Mouse (Mus musculus): ENCODE measurements around the gene Tmem119. TPM values are rescaled to one million over a fixed set of nuclear protein-coding genes. Genes with fewer than 3 reads are reported as not detected.
"Not testable (repeated sequence)": the region's sequence is repeated elsewhere in the genome, so short reads cannot be mapped to it uniquely, and the experiment has no call there.

Gene Tmem119
- polyA plus RNA-seq, 1 experiment from 2014 or later, result 4.0 TPM

DNA sequence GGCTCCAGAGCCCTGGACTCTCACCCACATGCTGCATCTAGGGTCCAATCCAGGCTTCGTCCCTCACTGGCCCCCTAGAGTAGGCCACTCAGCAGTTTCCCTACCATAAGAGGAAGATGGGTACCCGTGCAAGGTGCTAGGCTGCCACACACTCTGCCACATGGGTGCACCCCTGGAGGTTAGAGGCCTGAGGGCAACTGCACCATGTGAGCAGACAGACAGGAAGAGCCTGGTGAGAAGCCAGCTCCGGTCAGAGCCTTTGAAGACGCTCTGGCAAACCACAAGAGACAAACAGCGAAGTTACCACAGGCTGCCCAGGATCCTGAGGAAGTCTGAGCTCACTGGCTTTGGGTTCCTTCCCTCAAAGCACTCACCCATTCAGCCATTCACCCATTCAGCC lies 13.3 kb downstream of the Tmem119 start:
- Histone ChIP-seq H3K4me3 (replicated peaks) (no peak overlapping the region), H3K36me3 (replicated peaks) (no peaks in the 10 kb centered on the region), H3K9ac (no peak overlapping the region), H3K27me3 (peaks cover 16% of the 10 kb centered on the region), H3K4me2 (no peak overlapping the region), H3K9me3 (replicated peaks) (no peaks in the 10 kb centered on the region), H3K4me1 (replicated peaks) (peaks cover 25% of the 10 kb centered on the region), H3K27ac (replicated peaks) (no peak overlapping the region)
- ATAC-seq (ENCODE audit: insufficient read depth), result no peak
- WGBS (ENCODE audit: insufficient replicate concordance), result 21% methylated on average over 5 of the region's 5 CpGs

DNA sequence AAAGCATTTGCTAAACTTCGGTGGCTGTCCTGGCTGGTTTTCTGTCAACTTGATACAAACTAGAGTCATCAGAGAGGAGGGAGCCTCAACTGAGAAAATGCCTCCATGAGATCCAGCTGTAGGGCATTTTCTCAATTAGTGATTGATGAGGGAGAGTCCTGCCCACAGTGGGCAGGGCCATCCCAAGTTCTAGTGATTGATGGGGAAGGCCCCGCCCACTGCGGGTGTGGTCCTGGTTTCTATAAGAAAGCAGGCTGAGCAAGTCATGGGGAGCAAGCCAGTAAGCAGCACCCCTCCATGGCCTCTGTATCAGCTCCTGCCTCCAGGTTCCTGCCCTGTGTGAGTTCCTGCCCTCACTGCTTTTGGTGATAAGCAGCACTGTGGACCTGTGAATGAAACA lies 16.2 kb downstream of the Tmem119 start:
- Histone ChIP-seq H3K27me3 (peaks cover 16% of the 10 kb centered on the region), H3K27ac (replicated peaks) (0 out of 2 replicates have a peak overlapping the region, but pooled peaks have one; percentile 38)
- not testable (repeated sequence) for H3K4me2 ChIP-seq; ATAC-seq (ENCODE audit: insufficient read depth); H3K4me3 ChIP-seq (replicated peaks); H3K36me3 ChIP-seq (replicated peaks); H3K4me1 ChIP-seq (replicated peaks); H3K9me3 ChIP-seq (replicated peaks); H3K9ac ChIP-seq
- WGBS (ENCODE audit: insufficient replicate concordance), result 27% methylated on average over 3 of the region's 3 CpGs

DNA sequence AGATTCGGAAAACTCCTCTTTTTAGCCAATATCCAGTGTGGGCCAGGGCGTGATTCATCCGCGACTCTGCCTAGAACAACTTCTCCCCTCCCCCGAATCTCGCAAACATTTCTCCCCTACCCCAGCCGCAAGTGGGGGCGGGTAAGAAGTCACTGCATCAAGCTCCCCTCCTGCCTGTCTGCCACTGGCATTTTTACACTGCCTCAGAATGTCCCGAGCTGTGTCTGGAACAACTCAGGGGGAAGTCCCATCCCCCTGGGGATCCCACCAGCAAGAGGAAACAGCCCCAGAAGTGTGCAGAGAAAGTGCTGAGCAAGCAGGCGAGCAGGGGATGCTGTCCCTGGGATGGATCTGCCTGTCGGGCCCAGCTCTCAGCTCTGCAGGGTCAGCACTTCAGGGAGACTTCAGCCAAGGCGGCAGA lies 16.7 kb downstream of the Tmem119 start:
- Histone ChIP-seq H3K4me3 (replicated peaks) (no peak overlapping the region), H3K27ac (replicated peaks) (0 out of 2 replicates have a peak overlapping the region, but pooled peaks have one; percentile 9), H3K4me2 (no peak overlapping the region), H3K27me3 (peaks cover 16% of the 10 kb centered on the region), H3K9ac (no peak overlapping the region), H3K36me3 (replicated peaks) (peaks cover 2% of the 10 kb centered on the region; the same call in 1 of the 2 replicates), H3K9me3 (replicated peaks) (no peaks in the 10 kb centered on the region), H3K4me1 (replicated peaks) (peaks cover 6% of the 10 kb centered on the region; the same call in 1 of the 2 replicates)
- 22% methylated on average over 12 of the region's 12 CpGs for WGBS (ENCODE audit: insufficient replicate concordance)
- peak; percentile 35; the same call in 1 of the 2 replicates for ATAC-seq (ENCODE audit: insufficient read depth)

DNA sequence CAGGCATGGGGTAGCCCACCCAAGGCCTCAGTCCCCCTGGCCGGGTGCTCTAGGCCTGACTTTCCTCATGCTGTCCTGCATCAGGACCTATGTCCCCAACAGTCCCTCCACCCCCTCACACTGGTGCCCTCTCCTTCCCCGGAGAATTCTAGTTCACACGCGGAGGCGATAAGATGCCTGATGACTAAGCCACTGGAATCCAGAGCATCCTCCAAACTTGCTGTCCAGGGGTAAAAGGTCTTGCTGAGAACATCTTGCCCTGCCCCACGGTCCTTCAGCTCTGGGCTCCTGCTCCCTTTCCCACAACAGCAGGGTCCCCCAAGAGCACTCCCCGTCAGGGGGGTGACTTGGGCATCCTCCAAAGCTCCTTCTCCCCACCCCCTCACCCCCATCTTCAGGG lies 17.7 kb downstream of the Tmem119 start:
- no peak for ATAC-seq (ENCODE audit: insufficient read depth)
- Histone ChIP-seq H3K4me2 (no peak overlapping the region), H3K27ac (replicated peaks) (no peak overlapping the region), H3K9ac (no peak overlapping the region), H3K27me3 (peaks cover 16% of the 10 kb centered on the region), H3K9me3 (replicated peaks) (no peaks in the 10 kb centered on the region), H3K4me1 (replicated peaks) (0 out of 2 replicates have a peak, but pooled peaks cover 6% of the 10 kb centered on the region), H3K36me3 (replicated peaks) (peaks cover 11% of the 10 kb centered on the region; the same call in 1 of the 2 replicates), H3K4me3 (replicated peaks) (no peak overlapping the region)
- 71% methylated on average over 7 of the region's 7 CpGs for WGBS (ENCODE audit: insufficient replicate concordance)

DNA sequence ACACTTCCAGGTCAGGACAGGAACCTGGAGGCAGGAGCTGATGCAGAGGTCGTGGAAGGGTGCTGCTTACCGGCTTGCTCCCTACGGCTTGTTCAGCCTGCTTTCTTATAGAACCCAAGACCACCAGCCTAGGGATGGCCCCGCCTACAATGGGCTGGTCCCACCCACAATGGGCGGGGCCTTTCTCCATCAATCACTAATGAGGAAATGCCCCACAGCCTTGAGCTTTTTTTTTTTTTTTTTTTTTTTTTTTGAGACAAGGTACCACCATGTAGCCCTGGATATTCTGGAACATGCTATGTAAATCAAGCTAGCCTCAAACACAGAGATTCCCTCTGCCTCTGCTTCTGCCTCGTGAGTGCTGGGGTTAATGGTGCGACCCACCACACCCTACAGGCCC lies 18.4 kb downstream of the Tmem119 start:
- WGBS (ENCODE audit: insufficient replicate concordance), result 64% methylated on average over 7 of the region's 7 CpGs
- no peaks in the 10 kb centered on the region for H3K9me3 ChIP-seq (replicated peaks)
- H3K4me3 ChIP-seq (replicated peaks), result no peak overlapping the region
- H3K9ac ChIP-seq, result no peak overlapping the region
- peaks cover 18% of the 10 kb centered on the region for H3K36me3 ChIP-seq (replicated peaks)
- H3K4me2 ChIP-seq, result no peak overlapping the region
- H3K4me1 ChIP-seq (replicated peaks), result 0 out of 2 replicates have a peak, but pooled peaks cover 3% of the 10 kb centered on the region
- no peak overlapping the region for H3K27ac ChIP-seq (replicated peaks)
- no peak for ATAC-seq (ENCODE audit: insufficient read depth)
- peaks cover 16% of the 10 kb centered on the region for H3K27me3 ChIP-seq

DNA sequence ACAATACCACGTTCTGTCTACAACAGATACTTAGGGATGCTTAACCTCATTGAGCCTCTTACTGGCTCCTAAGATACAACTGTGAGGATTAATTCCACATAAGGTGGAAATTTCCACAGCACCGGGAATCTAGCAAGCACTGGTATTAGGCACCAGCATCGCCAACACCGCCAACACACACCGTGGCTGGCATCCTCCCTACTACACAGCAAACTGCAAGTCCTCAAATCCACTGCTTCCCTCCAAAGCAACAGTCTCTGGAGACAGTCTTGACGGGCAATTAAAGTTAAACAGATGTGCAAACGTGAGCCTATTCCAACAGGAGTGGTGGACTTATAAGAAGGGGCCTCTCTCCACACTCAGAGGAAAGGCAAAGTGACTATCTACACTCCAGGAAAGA lies 19.1 kb downstream of the Tmem119 start:
- ATAC-seq (ENCODE audit: insufficient read depth), result no peak
- H3K9ac ChIP-seq, result no peak overlapping the region
- peaks cover 3% of the 10 kb centered on the region; the same call in 1 of the 2 replicates for H3K4me1 ChIP-seq (replicated peaks)
- H3K4me3 ChIP-seq (replicated peaks), result no peak overlapping the region
- H3K4me2 ChIP-seq, result no peak overlapping the region
- peaks cover 16% of the 10 kb centered on the region for H3K27me3 ChIP-seq
- 67% methylated on average over 7 of the region's 7 CpGs for WGBS (ENCODE audit: insufficient replicate concordance)
- H3K36me3 ChIP-seq (replicated peaks), result peaks cover 25% of the 10 kb centered on the region
- H3K27ac ChIP-seq (replicated peaks), result no peak overlapping the region
- H3K9me3 ChIP-seq (replicated peaks), result no peaks in the 10 kb centered on the region

DNA sequence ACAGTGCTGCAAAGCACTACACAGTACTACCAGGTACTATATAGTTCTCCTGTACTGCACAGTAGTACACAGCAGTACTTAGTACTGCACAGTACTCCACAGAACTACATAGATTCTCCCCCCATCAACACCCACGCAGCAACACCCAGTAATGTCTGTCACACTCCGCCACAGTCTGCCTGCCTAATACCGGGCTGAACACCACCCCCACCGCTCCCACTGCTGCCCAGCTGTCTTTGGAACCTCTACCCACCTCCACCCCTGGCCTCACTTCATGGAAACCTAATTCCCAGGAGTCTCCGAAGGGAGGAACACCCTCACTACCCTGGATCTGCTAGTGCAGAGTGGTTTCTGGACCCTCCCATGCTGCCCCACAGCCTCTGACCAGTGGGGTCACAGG lies 19.6 kb downstream of the Tmem119 start:
- no peak for ATAC-seq (ENCODE audit: insufficient read depth)
- Histone ChIP-seq H3K9ac (no peak overlapping the region), H3K27me3 (peaks cover 16% of the 10 kb centered on the region), H3K4me3 (replicated peaks) (no peak overlapping the region), H3K9me3 (replicated peaks) (no peaks in the 10 kb centered on the region), H3K36me3 (replicated peaks) (peaks cover 29% of the 10 kb centered on the region), H3K4me2 (no peak overlapping the region), H3K27ac (replicated peaks) (no peak overlapping the region), H3K4me1 (replicated peaks) (peaks cover 3% of the 10 kb centered on the region; the same call in 1 of the 2 replicates)
- WGBS (ENCODE audit: insufficient replicate concordance), result 76% methylated on average over 5 of the region's 5 CpGs

DNA sequence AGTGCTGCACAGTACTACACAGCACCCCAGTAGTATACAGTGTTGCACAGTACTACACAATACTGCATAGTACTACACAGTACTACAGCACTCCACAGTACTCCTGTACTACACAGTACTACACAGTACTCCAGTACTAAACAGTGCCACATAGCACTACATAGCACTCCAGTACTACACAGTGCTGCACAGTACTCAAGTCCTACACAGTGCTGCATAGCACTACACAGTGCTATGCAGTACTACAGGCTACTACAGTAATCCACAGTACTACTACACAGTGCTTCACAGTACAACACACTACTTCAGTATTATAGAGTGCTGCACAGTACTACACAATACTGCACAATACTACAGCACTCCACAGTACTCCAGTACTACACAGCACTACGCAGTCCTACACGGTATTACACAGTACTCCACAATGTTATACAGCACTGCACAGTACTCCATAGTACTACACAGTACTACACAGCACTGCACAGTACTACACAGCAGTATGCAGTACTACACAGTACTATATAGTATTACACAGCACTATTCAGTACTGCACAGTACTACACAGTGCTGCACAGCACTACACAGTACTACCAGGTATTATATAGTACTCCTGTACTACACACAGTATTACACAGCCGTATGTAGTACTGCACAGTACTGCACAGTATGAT lies 20.1 kb downstream of the Tmem119 start:
- Histone ChIP-seq H3K9ac (no peak overlapping the region), H3K9me3 (replicated peaks) (no peaks in the 10 kb centered on the region), H3K27me3 (peaks cover 16% of the 10 kb centered on the region), H3K4me2 (no peak overlapping the region), H3K36me3 (replicated peaks) (peaks cover 35% of the 10 kb centered on the region), H3K27ac (replicated peaks) (no peak overlapping the region), H3K4me3 (replicated peaks) (no peak overlapping the region), H3K4me1 (replicated peaks) (peaks cover 3% of the 10 kb centered on the region; the same call in 1 of the 2 replicates)
- WGBS (ENCODE audit: insufficient replicate concordance), result 79% methylated on average over 3 of the region's 3 CpGs
- ATAC-seq (ENCODE audit: insufficient read depth), result no peak

DNA sequence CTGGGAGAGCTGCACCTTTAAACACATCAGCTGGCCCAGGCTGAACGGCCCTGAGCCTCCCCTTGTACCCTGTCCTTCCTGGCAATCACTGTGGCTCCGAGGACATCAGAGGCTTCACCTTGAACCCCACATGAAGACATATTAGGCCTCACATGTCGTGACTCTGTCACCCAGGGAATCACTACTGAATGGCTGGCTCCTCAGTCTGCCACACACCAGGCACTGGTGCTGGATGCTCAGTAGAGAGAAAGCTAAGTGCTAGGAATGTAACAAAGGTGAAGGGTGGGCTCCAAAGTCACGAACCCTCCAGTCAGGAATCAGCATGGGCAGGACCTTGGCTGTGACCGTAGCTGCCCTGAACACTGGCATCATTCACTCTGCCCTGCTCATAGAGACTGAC lies 20.7 kb downstream of the Tmem119 start:
- Histone ChIP-seq H3K4me1 (replicated peaks) (peaks cover 3% of the 10 kb centered on the region; the same call in 1 of the 2 replicates), H3K9me3 (replicated peaks) (no peaks in the 10 kb centered on the region), H3K4me3 (replicated peaks) (no peak overlapping the region), H3K27ac (replicated peaks) (no peak overlapping the region), H3K9ac (no peak overlapping the region), H3K36me3 (replicated peaks) (peaks cover 41% of the 10 kb centered on the region), H3K4me2 (no peak overlapping the region), H3K27me3 (peaks cover 16% of the 10 kb centered on the region)
- ATAC-seq (ENCODE audit: insufficient read depth), result no peak
- WGBS (ENCODE audit: insufficient replicate concordance), result 60% methylated on average over 5 of the region's 5 CpGs

DNA sequence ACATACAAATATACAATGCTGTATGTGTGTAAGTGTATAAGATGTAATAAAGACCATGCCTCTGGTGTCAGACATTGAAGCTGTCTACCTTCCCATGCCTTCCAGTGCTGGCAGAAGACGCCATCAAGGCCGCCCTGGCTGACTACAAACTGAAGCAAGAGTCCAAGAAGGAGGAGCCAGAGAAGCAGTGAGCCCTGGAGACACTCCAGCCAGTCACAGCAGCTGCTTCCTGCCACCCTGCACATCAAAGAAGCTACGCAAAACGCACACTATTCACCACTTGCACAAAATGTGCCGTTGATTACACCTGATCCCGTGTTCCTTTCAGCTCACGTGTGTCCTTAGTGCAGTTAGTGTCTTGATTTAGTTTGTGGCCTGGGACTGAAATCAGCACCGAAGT lies 22.6 kb downstream of the Tmem119 start:
- H3K9me3 ChIP-seq (replicated peaks); ATAC-seq (ENCODE audit: insufficient read depth); H3K4me3 ChIP-seq (replicated peaks); H3K27me3 ChIP-seq; H3K4me2 ChIP-seq; H3K27ac ChIP-seq (replicated peaks); H3K9ac ChIP-seq: not testable (repeated sequence)
- H3K4me1 ChIP-seq (replicated peaks), result peaks cover 17% of the 10 kb centered on the region
- 90% methylated on average over 8 of the region's 8 CpGs for WGBS (ENCODE audit: insufficient replicate concordance)
- peaks cover 47% of the 10 kb centered on the region for H3K36me3 ChIP-seq (replicated peaks)

DNA sequence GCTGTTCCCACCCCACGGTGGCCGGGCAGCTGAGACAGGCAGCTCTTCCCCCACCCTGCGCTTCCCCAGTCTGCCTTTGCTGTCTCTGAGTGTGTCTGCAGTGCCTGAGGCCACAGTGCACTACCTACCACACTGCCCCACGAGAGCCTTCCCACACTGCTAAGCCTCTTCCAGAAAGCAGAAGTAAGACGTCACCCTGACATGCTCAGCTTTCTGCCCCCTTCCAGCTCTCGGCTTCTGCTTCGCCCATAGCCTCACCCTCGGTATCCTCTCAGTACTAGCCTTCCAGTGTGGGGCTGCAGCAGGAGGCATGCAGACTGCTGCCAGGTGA lies 23.5 kb downstream of the Tmem119 start:
- Histone ChIP-seq H3K4me2 (no peak overlapping the region), H3K4me3 (replicated peaks) (no peak overlapping the region), H3K9me3 (replicated peaks) (no peaks in the 10 kb centered on the region), H3K9ac (no peak overlapping the region), H3K4me1 (replicated peaks) (peaks cover 23% of the 10 kb centered on the region), H3K27ac (replicated peaks) (peak overlapping the region; percentile 72), H3K27me3 (no peaks in the 10 kb centered on the region), H3K36me3 (replicated peaks) (peaks cover 47% of the 10 kb centered on the region)
- ATAC-seq (ENCODE audit: insufficient read depth), result no peak
- WGBS (ENCODE audit: insufficient replicate concordance), result 44% methylated on average over 8 of the region's 8 CpGs

All from liver, embryonic 15.5 days (tissue).